Mouse (Mus musculus) frontal cortex, postnatal 10 days (tissue): ENCODE results near the gene Dusp5.
A peak's percentile ranks its signal among the peaks of the same experiment; 100 is the strongest.
"Not testable (repeated sequence)": the region's sequence is repeated elsewhere in the genome, so short reads cannot be mapped to it uniquely, and the experiment has no call there.

Experiments used
- DNase-seq, 2 experiments: peaks; one replicate each; pipeline ENCODE4 v3.0.0; 2022; ENCODE audit warnings: low spot score in 2 of 2, mixed read lengths in 1 of 2

Dusp5 gene

DNA sequence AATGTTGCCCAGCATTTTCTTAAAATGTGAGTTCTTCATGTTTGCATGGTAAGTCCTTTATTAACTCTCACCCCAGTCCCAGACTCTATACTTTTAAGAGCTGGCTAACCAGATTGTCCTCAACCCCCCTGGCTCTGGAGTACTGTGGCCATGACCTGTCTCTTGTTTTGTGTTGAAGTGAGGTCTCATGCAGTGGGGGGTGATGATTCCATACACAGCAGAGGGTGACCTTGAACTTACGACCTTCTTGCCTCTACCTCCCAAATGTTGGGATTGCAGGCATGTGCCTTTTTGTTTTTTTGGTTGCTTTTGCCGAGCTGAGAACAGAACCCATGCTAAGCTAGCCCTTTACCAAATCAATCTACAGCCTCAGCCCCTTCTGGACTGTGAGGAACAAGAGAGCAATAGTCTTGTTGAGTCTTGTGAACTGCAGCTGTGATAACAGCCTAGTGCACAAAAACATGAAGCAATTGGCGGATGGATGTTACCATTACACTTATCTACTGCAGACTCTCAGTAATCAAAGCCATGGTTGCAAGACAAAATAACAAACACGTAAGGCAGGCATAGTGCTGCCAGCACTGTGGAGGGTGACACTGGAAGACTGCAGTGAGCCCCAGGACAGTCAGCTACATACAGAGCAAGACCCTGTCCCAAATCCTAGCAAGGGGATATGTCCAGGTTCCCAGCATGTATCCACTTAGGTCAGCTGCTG lies 46.5 kb downstream of the Dusp5 start:
- DNase-seq = no peak

DNA sequence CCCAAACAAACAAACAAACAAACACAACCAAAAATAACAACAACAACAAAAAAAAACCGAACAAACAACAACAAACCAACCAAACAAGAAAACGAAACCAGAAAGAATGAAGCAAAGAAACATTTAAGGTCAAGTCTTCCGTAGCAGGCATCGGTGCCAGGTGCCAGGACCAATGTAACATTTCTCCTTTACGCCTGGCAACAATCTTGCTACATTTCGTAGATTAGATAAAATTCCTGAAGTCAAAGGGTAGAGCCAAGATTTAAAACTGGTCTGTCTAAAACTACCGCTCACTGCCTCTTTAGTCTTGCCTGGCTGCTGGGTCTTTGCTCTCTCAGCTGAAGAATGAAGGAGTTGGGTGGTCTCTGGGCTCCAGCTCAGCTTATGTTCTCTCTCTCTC lies 47.2 kb downstream of the Dusp5 start:
- DNase-seq = no peak

DNA sequence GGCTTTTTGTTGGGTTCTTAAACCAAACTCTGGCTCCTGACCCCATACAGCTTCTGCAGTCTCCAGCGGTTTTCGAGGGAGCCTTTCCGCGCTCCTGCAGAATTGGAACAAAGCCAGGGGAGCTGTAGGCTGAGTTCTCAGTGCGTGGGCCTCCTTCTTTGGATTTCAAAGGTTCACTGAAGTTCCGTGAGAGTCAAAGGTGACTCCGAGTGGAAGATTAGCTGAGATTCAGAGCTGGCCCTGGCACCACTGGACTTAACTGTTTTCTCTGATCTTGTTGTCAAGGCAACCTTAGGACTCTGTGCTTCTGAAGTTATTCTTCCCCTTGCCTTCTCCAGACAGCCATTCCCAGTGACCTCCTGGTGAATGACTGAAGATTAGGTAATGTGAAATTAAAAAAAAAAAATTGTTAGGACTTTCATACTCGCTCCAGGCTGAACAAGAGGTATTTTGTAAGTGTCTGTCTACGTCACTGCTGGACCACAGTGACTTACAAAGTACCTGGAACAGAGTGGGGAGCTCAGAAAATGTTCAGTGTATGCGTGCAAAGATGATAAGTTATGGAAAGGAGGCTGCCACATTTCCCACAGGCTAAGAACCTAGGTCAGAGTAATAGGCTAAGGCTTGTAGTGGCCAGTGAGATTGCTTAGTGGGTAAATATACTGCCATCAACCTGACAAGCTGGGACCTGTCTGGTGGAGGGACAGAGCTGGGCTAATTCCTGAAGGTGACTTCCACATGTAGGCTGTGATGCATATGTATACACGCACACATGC lies 48.3 kb downstream of the Dusp5 start:
- no peak for DNase-seq

DNA sequence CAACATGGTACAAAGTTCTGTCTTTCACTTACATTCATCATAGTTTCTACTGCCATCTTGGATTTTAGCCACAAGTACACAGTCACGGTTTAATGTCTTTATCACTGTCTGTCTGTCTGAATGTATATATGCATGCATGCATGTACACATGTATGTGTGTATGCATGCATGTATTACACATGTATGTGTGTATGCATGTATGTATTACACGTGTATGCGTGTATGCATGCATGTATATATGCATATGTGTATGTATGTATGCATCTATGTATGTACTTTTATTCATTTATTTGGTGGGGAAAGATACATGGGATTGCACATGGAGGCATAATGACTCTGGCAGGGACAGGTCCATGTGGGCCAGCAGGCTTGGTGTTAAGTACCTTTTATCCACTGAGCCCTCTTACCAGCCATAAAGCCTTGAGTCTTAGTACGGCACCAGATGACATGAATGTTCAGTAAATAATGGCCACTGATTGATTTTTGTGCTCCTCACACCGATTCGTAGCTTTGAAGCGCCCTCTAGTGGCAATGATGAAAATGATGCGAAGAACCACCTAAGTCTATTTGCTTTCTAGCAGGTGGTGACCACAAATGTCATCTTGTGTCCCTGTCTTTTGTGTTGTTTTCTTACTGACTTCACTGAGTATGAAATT lies 49.8 kb downstream of the Dusp5 start:
- peak in 1 of 2 experiments; percentile 56 for DNase-seq

DNA sequence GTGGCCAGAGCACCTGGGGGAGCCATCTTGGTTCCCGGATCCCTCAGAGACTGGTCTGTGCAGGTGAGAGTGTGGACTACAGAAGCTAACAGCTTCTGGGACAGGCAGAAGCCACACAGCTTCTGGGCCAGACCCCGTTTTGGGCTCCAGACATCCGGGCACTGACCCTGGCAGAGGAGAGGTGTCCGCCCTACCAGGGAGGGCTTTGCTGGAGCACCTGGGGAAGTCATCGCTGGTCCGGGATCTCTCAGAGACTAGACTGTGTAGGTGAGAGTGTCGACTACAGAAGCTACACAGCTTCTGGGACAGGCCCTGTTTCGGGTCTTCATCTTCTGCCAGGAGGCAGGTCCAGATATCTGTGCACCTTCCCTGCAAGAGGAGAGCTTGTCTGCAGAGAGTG lies 51.4 kb downstream of the Dusp5 start:
- DNase-seq = not testable (repeated sequence)

DNA sequence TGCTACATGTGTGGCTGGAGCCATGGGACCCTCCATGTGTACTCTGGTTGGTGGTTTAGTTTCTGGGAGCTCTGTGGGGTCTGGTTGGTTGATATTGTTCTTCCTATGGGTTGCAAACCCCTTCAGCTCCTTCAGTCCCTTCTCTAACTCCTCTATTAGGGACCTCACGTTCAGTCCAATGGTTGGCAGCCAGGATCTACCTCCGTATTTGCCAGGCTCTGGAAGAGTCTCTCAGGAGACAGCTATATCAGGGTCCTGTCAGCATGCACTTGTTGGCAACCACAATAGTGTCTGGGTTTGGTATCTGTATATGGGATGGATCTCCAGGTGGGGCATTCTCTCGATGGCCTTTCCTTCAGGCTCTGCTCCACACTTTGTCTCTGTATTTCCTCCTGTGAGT lies 58.8 kb downstream of the Dusp5 start:
- not testable (repeated sequence) for DNase-seq

DNA sequence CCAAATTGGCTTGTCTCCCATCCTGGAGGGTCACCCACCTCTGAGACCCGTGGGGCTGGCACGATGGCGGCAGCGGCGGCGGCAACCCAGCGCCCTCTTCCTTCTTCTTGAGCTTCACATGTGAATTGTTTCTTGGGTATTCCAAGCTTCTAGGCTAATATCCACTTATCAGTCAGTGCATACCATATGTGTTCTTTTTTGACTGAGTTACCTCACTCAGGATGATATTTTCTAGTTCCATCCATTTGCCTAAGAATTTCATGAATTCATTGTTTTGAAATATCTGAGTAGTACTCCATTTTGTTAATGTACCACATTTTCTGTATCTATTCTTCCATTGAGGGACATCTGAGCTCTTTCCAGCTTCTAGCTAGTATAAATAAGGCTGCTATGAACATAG lies 60.1 kb downstream of the Dusp5 start, which contains the start of gene Nutf2-ps1:
Gene Nutf2-ps1, minus strand, starts transcription at position 101 of the 400 bp plus-strand sequence.
- not testable (repeated sequence) for DNase-seq
